Mouse (Mus musculus): ENCODE measurements around the gene Lcor. TPM values are rescaled to one million over a fixed set of nuclear protein-coding genes. Genes with fewer than 3 reads are reported as not detected.

Gene Lcor
- polyA plus RNA-seq, 1 experiment from 2014 or later: 10.9 TPM

DNA sequence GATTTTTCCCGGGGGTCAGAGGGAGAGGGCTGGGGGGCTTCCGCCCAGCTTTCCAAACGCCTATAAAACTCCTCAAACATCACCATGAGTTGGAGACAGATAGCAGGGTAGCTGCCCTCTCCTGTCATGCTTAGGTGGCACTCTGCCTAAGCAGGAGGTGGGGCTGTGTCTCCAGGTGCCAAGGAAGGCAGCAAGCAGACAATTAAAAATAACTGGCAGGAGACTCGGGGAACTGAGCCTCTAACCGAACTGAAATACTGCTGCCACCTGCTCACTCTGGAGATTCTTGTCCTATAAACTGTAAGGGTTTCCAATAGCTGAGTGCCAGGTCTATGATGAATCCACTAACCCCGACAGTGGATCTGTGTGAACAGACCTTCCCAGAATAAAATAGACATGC lies 129.2 kb downstream of the Lcor start:
- no peak overlapping the region for H3K4me3 ChIP-seq (ENCODE audit: control insufficient read depth in 1 of 2, insufficient read depth in 1 of 2, low read depth in 1 of 2, low read length in 2 of 2)
- WGBS: 78% methylated on average over 6 of the region's 6 CpGs
- no peak overlapping the region for H3K9ac ChIP-seq (ENCODE audit: low read length)
- H3K27me3 ChIP-seq (ENCODE audit: control insufficient read depth, insufficient read depth, low read length): peaks cover 4% of the 10 kb centered on the region; the same call in 1 of the 2 replicates
- H3K4me2 ChIP-seq (ENCODE audit: low read length): no peak overlapping the region
- no peaks in the 10 kb centered on the region for H3K9me3 ChIP-seq (ENCODE audit: control insufficient read depth, low read length)
- no peak for ATAC-seq (ENCODE audit: insufficient number of reproducible peaks, insufficient read depth, low FRiP score, low read depth)
- H3K4me1 ChIP-seq (ENCODE audit: control insufficient read depth in 2 of 2, insufficient read depth in 2 of 2, low read length in 2 of 2): no peaks in the 10 kb centered on the region
- no peaks in the 10 kb centered on the region for H3K36me3 ChIP-seq (ENCODE audit: control insufficient read depth, insufficient read depth, low read length)
- H3K27ac ChIP-seq (replicated peaks in 1 of 2; ENCODE audit: control insufficient read depth in 1 of 2, insufficient read depth in 1 of 2, low read depth in 2 of 2, low read length in 2 of 2): no peak overlapping the region

Small RNA genes lying within 50 kb of the gene (microRNA-seq; reads per million reads assigned to microRNA genes)
- not detected for gene Mir8091

Other genes starting within 250 kb of the Lcor start
- gene Tm9sf3, start 218.6 kb upstream of the Lcor start, polyA plus RNA-seq (2014; fragmentation: Nextera tagmentation; extraction: Ambion mirVana): 111 and 119 TPM in 2 replicates
- 1.3 and 1.8 TPM in 2 replicates for gene Pik3ap1, start 97.5 kb upstream of the Lcor start, polyA plus RNA-seq (2014; fragmentation: Nextera tagmentation; extraction: Ambion mirVana)
- gene Gm340, start 99.7 kb downstream of the Lcor start, polyA plus RNA-seq (2014; fragmentation: Nextera tagmentation; extraction: Ambion mirVana): 2.1 and 2.9 TPM in 2 replicates